Mouse (Mus musculus) left cerebral cortex, adult 2 months (tissue): ENCODE data around the gene Tspan12. TPM values are rescaled to one million over a fixed set of nuclear protein-coding genes. Genes with fewer than 3 reads are reported as not detected.

Source experiments
- DNase-seq, 2 experiments: peaks; one replicate each; pipeline ENCODE4 v3.0.0; 2021 to 2022; ENCODE audit warnings: low spot score in 2 of 2, mixed read lengths in 1 of 2; ENCODE audit errors: extremely low spot score in 1 of 2
- H3K27ac ChIP-seq: fragments of 200-600 bp; 2 replicates; pipeline ENCODE4 v1.8.1; 2022
- H3K4me3 ChIP-seq: fragments of 200-600 bp; 2 replicates; pipeline ENCODE4 v1.8.1; 2022
- CTCF ChIP-seq: fragments of 200-600 bp; IDR thresholded peaks from 2 replicates; pipeline ENCODE4 v1.8.1; 2022; ENCODE audit warnings: antibody characterized with exemption, mild to moderate bottlenecking, moderate library complexity
- intact Hi-C: fragments of 180-260 bp; cut with DNase I; formaldehyde crosslinking; loops from one replicate; pipeline ENCODE4 v1.15.1; 2025
- total RNA-seq, 2 experiments: library from RNA; stranded (reverse); gene quantifications; 2 replicates each; pipeline ENCODE4 v1.2.3; 2021

Tspan12 gene
- total RNA-seq, 2 experiments from 2014 or later = 20.4 to 24.6 TPM

GRCm38 (mm10) chr6:21744615-21745266 lies 107.6 kb downstream of the Tspan12 start:
- intact Hi-C loops = no loop called here
- DNase-seq = no peak
- TF ChIP-seq CTCF = no peak
- no peak overlapping the region for H3K4me3 ChIP-seq
- no peak overlapping the region for H3K27ac ChIP-seq

- no peak overlapping the region for H3K4me3 ChIP-seq
- H3K27ac ChIP-seq = no peak overlapping the region
- intact Hi-C loops = no loop called here
- no peak for DNase-seq
- TF ChIP-seq CTCF = no peak
Measured at GRCm38 (mm10) chr6:21740606-21741005, 111.7 kb downstream of the Tspan12 start.

- H3K27ac ChIP-seq = no peak overlapping the region
- TF ChIP-seq CTCF = no peak
- intact Hi-C loops = no loop called here
- DNase-seq = no peak
- H3K4me3 ChIP-seq = no peak overlapping the region
Measured at GRCm38 (mm10) chr6:21722238-21722637, 130.1 kb downstream of the Tspan12 start.

Other genes with a start within 250 kb of the Tspan12 start
- gene Ing3, start 97.1 kb upstream of the Tspan12 start, total RNA-seq = 10 to 100 TPM; 25.9 to 28.6 TPM
- gene Cped1, start 133.4 kb upstream of the Tspan12 start, total RNA-seq = 1 to 10 TPM; 3.6 to 4.7 TPM